In genomic region chr11:119674835-119675234, GRCm38 (mm10) we compare ENCODE assay signal across 14 mouse cellular contexts.
DNase-seq lines count a peak whose midpoint lies in the region; ATAC-seq and TF ChIP-seq lines count a peak whose summit lies in the region.
"Had no signal": no experiment of that assay in that cellular context is flagged by ENCODE, and none has a peak within 500 bp of the region (broad histone marks: within the 10 kb centered on the region; RNA-seq: fewer than 3 reads in every experiment).

No protein-coding gene starts in this region.

- peaks cover 32% of the 10 kb centered on the region for H3K4me1 ChIP-seq in hindbrain, embryonic 15.5 days (replicated peaks)

- H3K36me3 ChIP-seq in C2C12 (ENCODE audit: control insufficient read depth, insufficient read depth), result peaks cover 4% of the 10 kb centered on the region
- no peaks in the 10 kb centered on the region for H3K36me3 ChIP-seq in hindbrain, embryonic 15.5 days
- H3K36me3 ChIP-seq: lung, embryonic 15.5 days had no signal

- no peak overlapping the region for H3K4me2 ChIP-seq in hindbrain, embryonic 15.5 days
- H3K4me2 ChIP-seq: forebrain, embryonic 13.5 days; limb, embryonic 15.5 days; lung, embryonic 15.5 days had no signal

- no peaks in the 10 kb centered on the region for H3K27me3 ChIP-seq in C2C12 (ENCODE audit: control insufficient read depth, insufficient read depth, insufficient read length)
- H3K27me3 ChIP-seq in hindbrain, embryonic 15.5 days, result no peaks in the 10 kb centered on the region
- H3K27me3 ChIP-seq: forebrain, embryonic 13.5 days; limb, embryonic 15.5 days; lung, embryonic 15.5 days had no signal

- H3K9ac ChIP-seq in hindbrain, embryonic 15.5 days, result no peak overlapping the region
- H3K9ac ChIP-seq: forebrain, embryonic 13.5 days; limb, embryonic 15.5 days; lung, embryonic 15.5 days had no signal

- H3K79me2 ChIP-seq in C2C12 (ENCODE audit: control insufficient read depth, insufficient read depth), result peaks cover 94% of the 10 kb centered on the region

- DNase-seq in cerebellum, postnatal 14 days, result peak; percentile 51 to 64
- DNase-seq in cerebellum, adult 8-10 months, result no peak
- peak; percentile 55 for DNase-seq in left cerebral cortex, postnatal 4 days
- no peak for DNase-seq in left cerebral cortex, adult 11 months (ENCODE audit: low spot score)
- DNase-seq in T-cell, adult 2 months (ENCODE audit: low spot score), result no peak
- DNase-seq in urinary bladder, adult 2 months (ENCODE audit: low spot score), result no peak
- DNase-seq: adrenal gland, adult 2 months; kidney, adult 8-10 months; thymus, postnatal 36 days had no signal

- no peak for ATAC-seq in hindbrain, embryonic 15.5 days (ENCODE audit: low FRiP score, low read depth)
- ATAC-seq: forebrain, embryonic 13.5 days had no signal

- H3K9me3 ChIP-seq in hindbrain, embryonic 15.5 days, result no peaks in the 10 kb centered on the region
- H3K9me3 ChIP-seq: forebrain, embryonic 13.5 days; limb, embryonic 15.5 days; lung, embryonic 15.5 days had no signal

- 57% methylated on average over 4 of the region's 4 CpGs for WGBS in hindbrain, embryonic 15.5 days

- peaks cover 43% of the 10 kb centered on the region for H3K79me3 ChIP-seq in C2C12 (ENCODE audit: low read depth)

- H3K4me3 ChIP-seq in C2C12 (ENCODE audit: insufficient read depth, poor library complexity, severe bottlenecking), result no peak overlapping the region
- H3K4me3 ChIP-seq in hindbrain, embryonic 15.5 days, result no peak overlapping the region
- H3K4me3 ChIP-seq: forebrain, embryonic 13.5 days; limb, embryonic 15.5 days; lung, embryonic 15.5 days had no signal

- no peak for TF ChIP-seq CTCF in C2C12 (IDR thresholded peaks at IDR 0.05; ENCODE audit: control insufficient read depth, insufficient read depth, insufficient read length)

- H3ac ChIP-seq in C2C12 (ENCODE audit: control insufficient read depth, insufficient read length, low read depth), result no peak overlapping the region

- intact Hi-C loops in left cerebral cortex, postnatal 4 days (cut with DNase I), result no loop called here

- H3K27ac ChIP-seq in hindbrain, embryonic 15.5 days (replicated peaks), result peak overlapping the region; percentile 35
- H3K27ac ChIP-seq: limb, embryonic 15.5 days; lung, embryonic 15.5 days had no signal

TF ChIP-seq in C2C12, 6 proteins besides CTCF, POLR2A, EP300 and RAD21:
- no peak for TF ChIP-seq MYOD1 (IDR thresholded peaks at IDR 0.05; ENCODE audit: control insufficient read depth, insufficient read length, low read depth)
- peak; percentile 14 for TF ChIP-seq CEBPB (IDR thresholded peaks at IDR 0.05; ENCODE audit: low read depth)
- TF ChIP-seq FOSL1 (IDR thresholded peaks at IDR 0.05; ENCODE audit: insufficient read depth, low read length, poor library complexity, severe bottlenecking), result no peak

Comparison
In these comparisons a context has a peak if more than half of its experiments do, and no peak if none do; other contexts are left out.
1. DNase-seq: peak in cerebellum, postnatal 14 days (2 of 2) and left cerebral cortex, postnatal 4 days (single experiment); none in cerebellum, adult 8-10 months (single experiment), left cerebral cortex, adult 11 months (single experiment), T-cell, adult 2 months (single experiment) and urinary bladder, adult 2 months (single experiment).